Mouse (Mus musculus): Measurements from ENCODE around the gene Slc5a11. TPM values are rescaled to one million over a fixed set of nuclear protein-coding genes. Genes with fewer than 3 reads are reported as not detected.

Gene Slc5a11
- 5.7 TPM for polyA plus RNA-seq (2015; fragmentation: Illumina TruSeq; extraction: RNeasy Lipid Tissue Mini Kit (QIAGEN cat#74804); ENCODE audit: low read depth, low replicate concordance)

GRCm38 (mm10) chr7:123214365-123215075 is at the start of gene Slc5a11:
TSS of gene Slc5a11 (plus strand) at chr7:123214780.

Other genes with a start within 250 kb of the Slc5a11 start
- gene Rbbp6, start 249.1 kb upstream of the Slc5a11 start, polyA plus RNA-seq (2015; fragmentation: Illumina TruSeq; extraction: RNeasy Lipid Tissue Mini Kit (QIAGEN cat#74804); ENCODE audit: low read depth, low replicate concordance), result 52.6 TPM
- gene Tnrc6a, start 90.9 kb upstream of the Slc5a11 start, polyA plus RNA-seq (2015; fragmentation: Illumina TruSeq; extraction: RNeasy Lipid Tissue Mini Kit (QIAGEN cat#74804); ENCODE audit: low read depth, low replicate concordance), result 35.0 TPM
- gene Lcmt1, start 155.0 kb downstream of the Slc5a11 start, polyA plus RNA-seq (2015; fragmentation: Illumina TruSeq; extraction: RNeasy Lipid Tissue Mini Kit (QIAGEN cat#74804); ENCODE audit: low read depth, low replicate concordance), result 116 TPM
- gene Arhgap17, start 155.1 kb downstream of the Slc5a11 start, polyA plus RNA-seq (2015; fragmentation: Illumina TruSeq; extraction: RNeasy Lipid Tissue Mini Kit (QIAGEN cat#74804); ENCODE audit: low read depth, low replicate concordance), result 10.4 TPM
- gene Aqp8, start 247.5 kb downstream of the Slc5a11 start, polyA plus RNA-seq (2015; fragmentation: Illumina TruSeq; extraction: RNeasy Lipid Tissue Mini Kit (QIAGEN cat#74804); ENCODE audit: low read depth, low replicate concordance), result not detected